Mouse (Mus musculus) testis, adult 2 months (tissue): ENCODE results near the gene Rab1a. TPM values are rescaled to one million over a fixed set of nuclear protein-coding genes. Genes with fewer than 3 reads are reported as not detected.

ENCODE experiments used
- H3K27ac ChIP-seq: fragments of 200-500 bp; 2 replicates; pipeline ENCODE4 v1.5.1; 2012; ENCODE audit warnings: low read depth, low read length; ENCODE audit not compliant: control insufficient read depth, insufficient read depth
- H3K27me3 ChIP-seq: fragments of 200-500 bp; 2 replicates; pipeline ENCODE4 v1.6.1; 2012; ENCODE audit warnings: mild to moderate bottlenecking, low read length, moderate library complexity; ENCODE audit not compliant: control insufficient read depth, insufficient read depth
- H3K36me3 ChIP-seq: fragments of 200-500 bp; 2 replicates; pipeline ENCODE4 v1.6.1; 2012; ENCODE audit warnings: mild to moderate bottlenecking, low read length; ENCODE audit not compliant: control insufficient read depth, insufficient read depth
- H3K4me1 ChIP-seq: fragments of 200-500 bp; 2 replicates; pipeline ENCODE4 v1.6.1; 2012; ENCODE audit warnings: low read length; ENCODE audit not compliant: control insufficient read depth, insufficient read depth
- H3K4me3 ChIP-seq: fragments of 200-500 bp; 2 replicates; pipeline ENCODE4 v1.5.1; 2012; ENCODE audit warnings: low read depth, mild to moderate bottlenecking, low read length, moderate library complexity, mixed read lengths; ENCODE audit not compliant: control insufficient read depth
- CTCF ChIP-seq: fragments of 200-500 bp; IDR thresholded peaks from 2 replicates; pipeline ENCODE4 v1.5.1; 2012; ENCODE audit warnings: low read depth, mild to moderate bottlenecking, inconsistent platforms, low read length, moderate library complexity; ENCODE audit not compliant: control insufficient read depth, insufficient read depth, insufficient replicate concordance
- POLR2A ChIP-seq: fragments of 200-500 bp; IDR thresholded peaks from 2 replicates; pipeline ENCODE4 v1.6.1; 2012; ENCODE audit warnings: low read depth, mild to moderate bottlenecking, inconsistent platforms, low read length, moderate library complexity; ENCODE audit not compliant: control insufficient read depth
- polyA plus RNA-seq: library from polyadenylated mRNA; depleted of rRNA; stranded (reverse); fragments of >200 nt; gene quantifications from 2 replicates; pipeline ENCODE4 v1.2.3, GENCODE M21; 2012

The Rab1a gene
- polyA plus RNA-seq, 1 experiment = 17.9 TPM

DNA sequence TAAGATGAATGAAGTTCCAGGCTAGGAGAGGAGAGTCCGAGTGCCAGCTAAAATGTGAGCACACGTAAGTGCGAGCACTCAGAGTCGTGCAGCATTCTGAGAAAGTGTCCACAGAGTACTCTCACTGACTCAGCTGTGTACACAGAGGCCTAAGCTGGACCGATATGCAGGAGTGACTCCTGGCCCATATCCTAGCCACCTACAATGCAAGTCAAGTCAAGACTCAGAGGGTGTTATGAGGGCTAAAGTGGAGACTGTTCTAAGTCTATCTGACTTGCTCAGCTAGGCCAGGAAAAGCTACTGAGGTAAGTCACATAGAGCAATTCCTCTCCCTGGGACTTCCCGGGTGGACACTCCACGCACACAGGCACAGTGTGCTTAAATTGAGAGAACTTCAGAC lies 35.8 kb downstream of the Rab1a start:
- Histone ChIP-seq H3K4me1 (no peaks in the 10 kb centered on the region), H3K36me3 (no peaks in the 10 kb centered on the region; the same call in 1 of the 2 replicates), H3K4me3 (no peak overlapping the region), H3K27ac (no peak overlapping the region), H3K27me3 (no peaks in the 10 kb centered on the region)
- TF ChIP-seq CTCF (no peak), POLR2A (no peak)

DNA sequence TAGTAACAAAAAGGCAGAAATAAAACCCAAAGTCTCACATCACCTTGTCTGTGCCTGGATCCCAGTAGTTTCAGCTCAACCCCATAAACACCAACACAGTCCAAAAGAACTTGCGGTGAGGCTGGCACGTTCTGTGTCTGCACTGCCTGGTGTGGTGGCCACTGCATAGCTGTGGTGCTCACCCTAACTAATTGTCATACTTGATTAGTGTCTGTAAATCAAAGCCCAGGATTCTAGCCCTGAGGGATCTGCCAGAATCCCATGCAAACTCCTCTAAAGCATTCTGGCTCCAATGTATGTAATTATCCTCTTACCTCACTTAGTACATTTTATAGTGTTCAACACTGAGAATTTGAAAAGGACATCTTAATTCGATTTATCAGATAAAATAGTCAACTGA lies 36.7 kb downstream of the Rab1a start:
- no peaks in the 10 kb centered on the region for H3K27me3 ChIP-seq
- TF ChIP-seq CTCF (no peak), POLR2A (no peak)
- no peak overlapping the region for H3K27ac ChIP-seq
- H3K4me3 ChIP-seq = no peak overlapping the region
- H3K36me3 ChIP-seq = no peaks in the 10 kb centered on the region; the same call in 1 of the 2 replicates
- H3K4me1 ChIP-seq = no peaks in the 10 kb centered on the region

DNA sequence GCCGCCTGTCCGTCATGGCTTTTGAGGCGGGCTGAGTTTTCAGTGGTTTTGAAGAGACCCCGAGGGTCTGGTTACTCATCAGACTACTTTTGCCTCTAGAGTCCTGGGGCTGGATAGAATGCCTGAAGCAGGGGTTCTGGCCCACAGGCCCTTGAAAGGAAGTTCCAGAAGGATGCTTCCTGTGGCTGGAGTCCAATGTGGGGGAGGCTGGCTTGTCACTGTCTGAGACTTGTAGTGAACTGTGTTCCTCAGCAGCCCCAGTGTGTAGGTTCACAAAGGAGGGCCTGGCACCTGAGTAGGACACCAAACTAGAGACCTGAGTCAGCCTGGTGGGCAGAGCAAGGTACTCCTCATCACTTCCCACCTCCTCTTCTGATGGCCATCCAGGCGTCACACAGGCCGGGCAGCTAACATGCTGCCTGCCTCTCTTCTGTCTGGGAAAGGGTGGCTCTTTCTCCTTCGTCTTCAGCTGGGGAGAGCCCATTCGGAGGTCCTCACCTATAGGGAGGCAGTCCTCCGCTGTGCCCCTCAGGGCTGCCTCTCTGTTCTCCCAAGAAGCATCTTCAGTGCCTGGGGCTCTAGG lies 38.1 kb downstream of the Rab1a start:
- TF ChIP-seq POLR2A (no peak), CTCF (no peak)
- Histone ChIP-seq H3K27ac (no peak overlapping the region), H3K36me3 (no peaks in the 10 kb centered on the region; the same call in 1 of the 2 replicates), H3K27me3 (no peaks in the 10 kb centered on the region), H3K4me3 (no peak overlapping the region), H3K4me1 (no peaks in the 10 kb centered on the region)

DNA sequence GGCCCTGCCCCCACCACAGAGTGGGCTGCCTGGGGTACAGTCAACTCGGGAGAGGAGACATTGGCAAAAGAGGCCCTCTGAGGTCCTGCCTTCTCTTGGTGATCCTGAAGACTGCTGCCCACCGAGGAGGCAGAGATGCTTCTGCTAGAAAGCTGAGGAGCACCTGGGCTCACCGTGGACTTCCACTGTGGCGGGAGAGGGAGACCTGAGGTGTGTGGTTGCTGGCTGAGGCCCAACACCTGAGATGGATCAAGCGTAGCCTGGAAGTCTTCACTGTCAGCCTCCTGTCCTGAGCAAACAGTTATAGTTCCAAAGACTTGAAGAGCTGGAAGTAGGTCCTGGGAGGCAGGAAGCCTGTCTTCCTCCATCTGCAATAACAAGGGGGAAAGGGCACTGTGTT lies 39.1 kb downstream of the Rab1a start:
- Histone ChIP-seq H3K27me3 (no peaks in the 10 kb centered on the region), H3K4me1 (no peaks in the 10 kb centered on the region), H3K4me3 (no peak overlapping the region), H3K27ac (no peak overlapping the region), H3K36me3 (no peaks in the 10 kb centered on the region; the same call in 1 of the 2 replicates)
- TF ChIP-seq POLR2A = no peak
- TF ChIP-seq CTCF = no peak

DNA sequence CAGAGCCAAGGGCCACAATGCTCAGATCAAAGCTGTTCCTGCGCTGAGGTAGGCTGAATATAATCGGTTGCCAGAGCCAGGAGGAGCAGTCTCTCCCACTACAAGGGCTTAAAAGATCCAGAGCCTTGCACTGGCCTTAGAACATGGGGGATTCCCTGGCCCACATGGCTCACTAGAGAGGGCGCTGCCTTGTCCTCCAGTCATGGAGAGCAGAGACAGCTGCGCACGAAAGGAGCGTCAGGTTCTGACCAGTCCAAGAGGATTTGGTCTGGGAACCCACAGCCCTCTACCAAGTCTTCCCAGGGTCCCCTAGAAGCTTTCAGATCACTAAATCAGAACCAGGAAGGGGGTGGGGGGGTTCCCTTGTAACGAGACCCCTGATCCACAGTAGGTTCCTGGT lies 40.1 kb downstream of the Rab1a start:
- Histone ChIP-seq H3K36me3 (no peaks in the 10 kb centered on the region; the same call in 1 of the 2 replicates), H3K4me3 (no peak overlapping the region)
- TF ChIP-seq POLR2A (no peak), CTCF (no peak)

DNA sequence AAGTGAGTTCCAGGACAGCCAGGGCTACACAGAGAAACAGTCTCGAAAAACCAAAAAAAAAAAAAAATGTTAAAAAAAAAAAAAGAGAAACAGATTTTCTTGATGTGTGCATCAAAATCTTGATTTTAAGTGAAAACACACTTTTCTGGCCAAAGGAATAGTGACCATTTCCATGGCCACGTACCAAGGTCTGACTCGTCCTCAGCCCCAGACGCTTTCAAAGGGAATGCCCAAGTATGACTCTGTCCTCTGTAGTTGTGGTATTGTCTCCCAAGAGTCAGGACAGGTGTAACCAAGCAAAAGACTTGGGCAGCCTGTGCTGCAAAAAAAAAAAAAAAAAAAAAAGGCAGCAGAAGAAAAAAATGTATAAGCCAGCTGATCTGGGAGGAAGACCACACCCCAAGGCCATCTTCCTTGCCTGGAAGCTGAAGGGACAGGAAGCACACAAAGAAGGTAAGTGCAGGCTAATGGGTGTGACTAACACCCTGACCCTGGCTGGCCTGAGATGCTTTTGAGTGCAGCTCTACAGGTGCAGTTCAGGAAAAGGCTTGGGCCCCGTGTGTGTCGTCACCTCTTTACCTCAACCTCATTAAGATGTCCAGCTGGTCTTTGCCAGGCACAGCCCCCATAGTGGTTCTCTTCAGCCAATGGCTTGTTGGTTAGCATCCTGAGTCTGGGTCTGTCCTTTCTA lies 41.3 kb downstream of the Rab1a start:
- TF ChIP-seq CTCF (no peak), POLR2A (no peak)
- Histone ChIP-seq H3K36me3 (no peaks in the 10 kb centered on the region; the same call in 1 of the 2 replicates), H3K4me1 (no peaks in the 10 kb centered on the region), H3K27ac (no peak overlapping the region), H3K27me3 (no peaks in the 10 kb centered on the region), H3K4me3 (no peak overlapping the region)

More for the DNA sequence above, 40.1 kb downstream of the Rab1a start:
- no peaks in the 10 kb centered on the region for H3K4me1 ChIP-seq
- H3K27ac ChIP-seq = no peak overlapping the region
- H3K27me3 ChIP-seq = no peaks in the 10 kb centered on the region

DNA sequence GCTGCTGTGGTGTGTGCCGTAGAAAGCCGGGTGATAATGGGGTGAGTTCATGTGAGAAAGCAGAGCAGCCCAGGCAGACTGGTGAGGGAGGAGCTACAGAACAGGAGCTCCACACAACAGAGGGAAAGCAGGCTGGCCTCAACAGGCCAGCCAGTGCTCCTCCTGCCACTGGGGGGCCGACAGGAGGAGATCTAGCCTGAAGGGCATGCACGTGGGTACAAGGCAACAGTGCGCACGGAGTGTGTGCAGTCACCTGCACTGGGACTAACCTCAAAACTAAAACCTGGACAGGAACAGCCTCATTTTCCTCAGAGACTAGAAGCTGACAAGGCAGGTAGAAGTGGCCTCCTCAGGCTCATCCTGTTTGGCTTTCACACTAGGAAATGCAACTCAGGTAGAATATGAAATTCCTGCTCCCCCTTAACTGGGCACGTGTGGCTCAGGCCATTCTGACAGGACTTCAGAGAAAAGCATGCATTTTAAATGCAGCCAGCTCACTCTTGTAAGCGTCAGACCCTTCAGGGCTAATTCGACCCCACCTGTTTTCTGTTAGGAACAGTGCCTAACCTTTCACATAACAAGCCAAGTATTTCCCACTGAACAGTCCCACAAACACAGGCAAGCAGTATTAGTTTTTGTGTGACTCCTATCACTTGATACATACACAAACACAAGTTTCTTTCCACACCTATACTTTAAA lies 42.1 kb downstream of the Rab1a start:
- TF ChIP-seq CTCF (no peak), POLR2A (no peak)
- H3K4me1 ChIP-seq = peaks cover 2% of the 10 kb centered on the region; the same call in 1 of the 2 replicates
- no peaks in the 10 kb centered on the region for H3K27me3 ChIP-seq
- H3K36me3 ChIP-seq = no peaks in the 10 kb centered on the region; the same call in 1 of the 2 replicates
- no peak overlapping the region for H3K27ac ChIP-seq
- no peak overlapping the region for H3K4me3 ChIP-seq
